Mouse (Mus musculus) layer of hippocampus, adult 6 months (tissue): ENCODE measurements around the gene Plcl1. TPM values are rescaled to one million over a fixed set of nuclear protein-coding genes. Genes with fewer than 3 reads are reported as not detected.

ENCODE experiments used
- long read RNA-seq, 2 experiments: library from polyadenylated mRNA; unstranded; transcript quantifications; one replicate each; pipeline ENCODE4 v2.0.0; 2019 to 2020
- polyA plus RNA-seq: library from polyadenylated mRNA; unstranded; fragments of <200 nt; fragmentation: Nextera tagmentation; gene quantifications from 2 replicates; pipeline ENCODE4 v1.2.3, GENCODE M21; 2021

Gene Plcl1
- 2.5 and 3.1 TPM in 2 replicates for polyA plus RNA-seq
- long read RNA-seq, experiment 1, partial matches to known transcripts: 8 of 12 reads
- long read RNA-seq, experiment 1, other reads (novel, unspliced or antisense): 4 of 12 reads
- long read RNA-seq, experiment 2, partial matches to known transcripts: 14 of 26 reads
- long read RNA-seq, experiment 2, other reads (novel, unspliced or antisense): 12 of 26 reads

DNA sequence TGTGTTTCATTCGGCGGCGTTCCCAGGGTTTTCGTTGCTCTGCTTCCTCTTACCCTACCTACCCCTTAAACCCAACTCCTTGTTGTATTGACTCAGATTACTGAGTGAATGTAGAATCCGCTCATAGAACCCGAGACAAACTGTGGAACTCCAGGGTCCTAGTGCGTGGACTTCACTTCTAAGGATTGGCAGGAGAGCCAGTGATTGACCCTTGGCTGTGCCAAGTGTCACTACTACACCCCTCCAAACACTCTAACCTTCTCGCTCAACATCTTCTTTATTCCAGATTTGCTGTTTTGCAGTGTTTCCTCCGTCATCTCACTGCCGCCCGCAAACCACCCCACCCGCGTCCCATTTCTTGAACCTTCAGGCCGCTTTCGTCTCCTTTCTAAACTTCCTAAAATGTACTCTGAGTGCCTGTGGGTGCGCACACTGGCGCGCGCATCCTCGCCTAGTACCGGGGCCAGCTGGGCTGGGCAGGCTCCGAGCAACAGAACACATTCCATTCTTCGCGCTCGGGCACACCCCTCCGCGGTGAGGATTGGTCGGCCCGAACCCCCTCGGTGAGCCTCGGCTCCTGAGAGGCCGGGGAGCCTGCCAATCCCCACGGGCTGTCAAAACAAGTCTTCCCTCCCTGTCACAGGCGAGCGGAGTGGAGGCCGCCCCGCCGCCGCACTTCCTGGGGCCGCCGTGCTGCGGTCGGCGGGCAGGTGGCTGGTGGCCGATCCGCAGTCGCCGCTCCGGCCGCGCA is at the start of gene Plcl1:
Plcl1 (plus strand) TSS at position 650 of the 751 bp plus-strand sequence.

DNA sequence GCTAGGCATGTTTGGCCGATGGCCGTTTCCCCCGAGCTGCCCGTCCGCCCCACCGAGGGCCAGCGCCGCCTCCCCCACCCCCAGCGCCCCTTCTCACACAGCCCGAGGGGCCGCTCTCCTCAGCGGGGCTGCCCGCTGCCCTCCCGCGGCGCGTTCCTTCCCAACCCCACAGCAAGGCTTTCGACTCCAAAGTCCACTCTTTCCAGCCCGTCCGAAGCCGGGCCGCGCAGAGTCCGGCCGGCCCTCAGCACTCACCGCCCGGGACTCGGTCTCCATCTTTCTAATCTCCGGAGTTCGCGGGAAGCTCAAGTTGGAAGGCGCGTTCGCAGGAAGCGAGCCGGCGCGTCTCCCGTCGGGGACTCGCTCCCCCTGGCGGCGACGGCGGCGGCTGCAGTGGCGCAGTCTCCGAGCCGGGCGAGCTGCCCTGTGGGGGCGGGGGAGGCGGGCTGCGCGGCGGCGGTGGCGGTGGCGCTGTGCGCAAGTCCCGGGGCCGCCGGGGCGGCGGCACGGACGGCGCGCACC is 42.6 kb upstream of the Plcl1 start, which contains the start of gene Boll:
Boll (minus strand) TSS at position 426 of the 522 bp plus-strand sequence.

Other genes starting within 250 kb of the Plcl1 start
- gene Rftn2, start 179.1 kb upstream of the Plcl1 start, polyA plus RNA-seq: 19.1 and 21.7 TPM in 2 replicates
- 3.0 and 3.3 TPM in 2 replicates for gene Mars2, start 168.7 kb upstream of the Plcl1 start, polyA plus RNA-seq
- not detected in 2 replicates for gene Boll, start 42.5 kb upstream of the Plcl1 start, polyA plus RNA-seq